Mouse (Mus musculus): Measurements from ENCODE around the gene Vmn1r188. TPM values are rescaled to one million over a fixed set of nuclear protein-coding genes. Genes with fewer than 3 reads are reported as not detected.
"Not testable (repeated sequence)": the region's sequence is repeated elsewhere in the genome, so short reads cannot be mapped to it uniquely, and the experiment has no call there.

Gene Vmn1r188
- polyA plus RNA-seq, 1 experiment from 2014 or later = not detected

GRCm38 (mm10) chr13:22040464-22041141 lies 43.6 kb upstream of the Vmn1r188 start:
- ATAC-seq (ENCODE audit: low read depth) = peak; percentile 14; the same call in 1 of the 2 replicates

GRCm38 (mm10) chr13:22041142-22041536 lies 43.1 kb upstream of the Vmn1r188 start, which contains the start of gene Hist1h4i:
Gene Hist1h4i (minus strand): TSS chr13:22041362.
- peak within 1 kb of the TSS; percentile 42; the same call in 1 of the 2 replicates for H3K9ac ChIP-seq (replicated peaks; ENCODE audit: low read depth, low read length)
- peak; percentile 70 for ATAC-seq (ENCODE audit: low read depth)
- not testable (repeated sequence) for H3K9me3 ChIP-seq (ENCODE audit: control insufficient read depth, low read length); H3K36me3 ChIP-seq (ENCODE audit: control insufficient read depth, insufficient read depth, low read length); H3K27me3 ChIP-seq (ENCODE audit: control insufficient read depth, insufficient read depth, low read length)
- H3K4me1 ChIP-seq (ENCODE audit: control insufficient read depth, insufficient read depth, low read length) = peaks cover 21% of the 10 kb centered on the region
- peak within 1 kb of the TSS; percentile 68 for H3K4me2 ChIP-seq (ENCODE audit: low read depth, low read length)
- H3K4me3 ChIP-seq (ENCODE audit: low read depth, low read length) = peak within 1 kb of the TSS; percentile 36
- H3K27ac ChIP-seq (ENCODE audit: low read depth, low read length) = peak within 1 kb of the TSS; percentile 76
- under 1% methylated on average over 22 of the region's 27 CpGs for WGBS

More at GRCm38 (mm10) chr13:22040464-22041141, 43.6 kb upstream of the Vmn1r188 start:
- peak overlapping the region; percentile 76 for H3K27ac ChIP-seq (ENCODE audit: low read depth, low read length)
- peak overlapping the region; percentile 36 for H3K4me3 ChIP-seq (ENCODE audit: low read depth, low read length)
- no peaks in the 10 kb centered on the region for H3K36me3 ChIP-seq (ENCODE audit: control insufficient read depth, insufficient read depth, low read length)
- no peaks in the 10 kb centered on the region for H3K27me3 ChIP-seq (ENCODE audit: control insufficient read depth, insufficient read depth, low read length)
- peak overlapping the region; percentile 68 for H3K4me2 ChIP-seq (ENCODE audit: low read depth, low read length)
- WGBS = under 1% methylated on average over 23 of the region's 24 CpGs
- peaks cover 22% of the 10 kb centered on the region for H3K4me1 ChIP-seq (ENCODE audit: control insufficient read depth, insufficient read depth, low read length)
- H3K9me3 ChIP-seq (ENCODE audit: control insufficient read depth, low read length) = no peaks in the 10 kb centered on the region
- H3K9ac ChIP-seq (replicated peaks; ENCODE audit: low read depth, low read length) = peak overlapping the region; percentile 42; the same call in 1 of the 2 replicates

- no peak for ATAC-seq (ENCODE audit: low read depth)
- H3K36me3 ChIP-seq (ENCODE audit: control insufficient read depth, insufficient read depth, low read length) = no peaks in the 10 kb centered on the region
- H3K4me3 ChIP-seq (ENCODE audit: low read depth, low read length) = peak overlapping the region; percentile 26
- H3K27ac ChIP-seq (ENCODE audit: low read depth, low read length) = peak overlapping the region; percentile 64
- under 1% methylated on average over 13 of the region's 13 CpGs for WGBS
- H3K9me3 ChIP-seq (ENCODE audit: control insufficient read depth, low read length) = no peaks in the 10 kb centered on the region
- H3K9ac ChIP-seq (replicated peaks; ENCODE audit: low read depth, low read length) = no peak overlapping the region
- peak overlapping the region; percentile 62 for H3K4me2 ChIP-seq (ENCODE audit: low read depth, low read length)
- H3K4me1 ChIP-seq (ENCODE audit: control insufficient read depth, insufficient read depth, low read length) = peaks cover 15% of the 10 kb centered on the region
- H3K27me3 ChIP-seq (ENCODE audit: control insufficient read depth, insufficient read depth, low read length) = no peaks in the 10 kb centered on the region
Observed at GRCm38 (mm10) chr13:22041651-22042567, 42.3 kb upstream of the Vmn1r188 start.

- not testable (repeated sequence) for H3K9me3 ChIP-seq (ENCODE audit: control insufficient read depth, low read length); H3K27me3 ChIP-seq (ENCODE audit: control insufficient read depth, insufficient read depth, low read length); H3K36me3 ChIP-seq (ENCODE audit: control insufficient read depth, insufficient read depth, low read length); H3K9ac ChIP-seq (replicated peaks; ENCODE audit: low read depth, low read length)
- H3K4me2 ChIP-seq (ENCODE audit: low read depth, low read length) = peak within 1 kb of the TSS; percentile 62
- peak within 1 kb of the TSS; percentile 32 for H3K4me3 ChIP-seq (ENCODE audit: low read depth, low read length)
- H3K4me1 ChIP-seq (ENCODE audit: control insufficient read depth, insufficient read depth, low read length) = peaks cover 15% of the 10 kb centered on the region
- peak; percentile 94 for ATAC-seq (ENCODE audit: low read depth)
- peak within 1 kb of the TSS; percentile 78 for H3K27ac ChIP-seq (ENCODE audit: low read depth, low read length)
- under 1% methylated on average over 31 of the region's 80 CpGs for WGBS
Observed at GRCm38 (mm10) chr13:22042568-22043502, 41.4 kb upstream of the Vmn1r188 start, which contains the start of the genes Hist1h2ag and Hist1h2bj. Gene Hist1h2ag (minus strand): TSS chr13:22042944. Gene Hist1h2bj (plus strand): TSS chr13:22043214.

- Histone ChIP-seq H3K9me3 (ENCODE audit: control insufficient read depth, low read length) (no peaks in the 10 kb centered on the region), H3K4me1 (ENCODE audit: control insufficient read depth, insufficient read depth, low read length) (peaks cover 15% of the 10 kb centered on the region), H3K4me3 (ENCODE audit: low read depth, low read length) (peak overlapping the region; percentile 32), H3K36me3 (ENCODE audit: control insufficient read depth, insufficient read depth, low read length) (no peaks in the 10 kb centered on the region), H3K27me3 (ENCODE audit: control insufficient read depth, insufficient read depth, low read length) (no peaks in the 10 kb centered on the region), H3K9ac (replicated peaks; ENCODE audit: low read depth, low read length) (no peak overlapping the region; the same call in 1 of the 2 replicates), H3K27ac (ENCODE audit: low read depth, low read length) (peak overlapping the region; percentile 78; the same call in 1 of the 2 replicates), H3K4me2 (ENCODE audit: low read depth, low read length) (peak overlapping the region; percentile 62)
- ATAC-seq (ENCODE audit: low read depth) = peak; percentile 30
- WGBS = 3% methylated on average over 9 of the region's 14 CpGs
Observed at GRCm38 (mm10) chr13:22043503-22044431, 40.5 kb upstream of the Vmn1r188 start.

GRCm38 (mm10) chr13:22044432-22045155 lies 39.6 kb upstream of the Vmn1r188 start:
- H3K27ac ChIP-seq (ENCODE audit: low read depth, low read length) = no peak overlapping the region
- 91% methylated on average over 6 of the region's 6 CpGs for WGBS
- no peaks in the 10 kb centered on the region for H3K9me3 ChIP-seq (ENCODE audit: control insufficient read depth, low read length)
- H3K9ac ChIP-seq (replicated peaks; ENCODE audit: low read depth, low read length) = no peak overlapping the region
- no peak for ATAC-seq (ENCODE audit: low read depth)
- peaks cover 16% of the 10 kb centered on the region for H3K4me1 ChIP-seq (ENCODE audit: control insufficient read depth, insufficient read depth, low read length)
- H3K4me2 ChIP-seq (ENCODE audit: low read depth, low read length) = no peak overlapping the region
- no peak overlapping the region for H3K4me3 ChIP-seq (ENCODE audit: low read depth, low read length)
- no peaks in the 10 kb centered on the region for H3K27me3 ChIP-seq (ENCODE audit: control insufficient read depth, insufficient read depth, low read length)
- H3K36me3 ChIP-seq (ENCODE audit: control insufficient read depth, insufficient read depth, low read length) = no peaks in the 10 kb centered on the region

- Histone ChIP-seq H3K9ac (replicated peaks; ENCODE audit: low read depth, low read length) (no peak overlapping the region), H3K9me3 (ENCODE audit: control insufficient read depth, low read length) (no peaks in the 10 kb centered on the region), H3K4me2 (ENCODE audit: low read depth, low read length) (no peak overlapping the region), H3K27ac (ENCODE audit: low read depth, low read length) (no peak overlapping the region), H3K27me3 (ENCODE audit: control insufficient read depth, insufficient read depth, low read length) (no peaks in the 10 kb centered on the region), H3K36me3 (ENCODE audit: control insufficient read depth, insufficient read depth, low read length) (no peaks in the 10 kb centered on the region), H3K4me3 (ENCODE audit: low read depth, low read length) (no peak overlapping the region), H3K4me1 (ENCODE audit: control insufficient read depth, insufficient read depth, low read length) (peaks cover 17% of the 10 kb centered on the region)
- WGBS = 71% methylated on average over 2 of the region's 2 CpGs
- no peak for ATAC-seq (ENCODE audit: low read depth)
Observed at GRCm38 (mm10) chr13:22045311-22045710, 38.9 kb upstream of the Vmn1r188 start.
